Mouse (Mus musculus) ES-E14 (cell line): ENCODE measurements around the gene Cntn5. TPM values are rescaled to one million over a fixed set of nuclear protein-coding genes. Genes with fewer than 3 reads are reported as not detected.

Experiments used
- DNase-seq: peaks from one replicate; pipeline ENCODE4 v3.0.0-alpha.2; 2013; ENCODE audit warnings: low read depth, low spot score
- H3K27ac ChIP-seq: 2 replicates; pipeline ENCODE4 v1.5.1; 2012; ENCODE audit warnings: low read depth, mild to moderate bottlenecking, low read length, moderate library complexity, mixed read lengths; ENCODE audit not compliant: poor library complexity, insufficient read depth, severe bottlenecking
- H3K36me3 ChIP-seq: 2 replicates; pipeline ENCODE4 v1.6.1; 2012; ENCODE audit warnings: mild to moderate bottlenecking, low read length, moderate library complexity, mixed read lengths; ENCODE audit not compliant: control insufficient read depth, poor library complexity, insufficient read depth, severe bottlenecking
- H3K4me1 ChIP-seq, 2 experiments: fragments of 150-350 bp in 1 of 2; sonication (generic) in 1 of 2; 2 replicates each; pipeline ENCODE4 v1.6.1; 2012; ENCODE audit warnings: low read length in 2 of 2, mild to moderate bottlenecking in 1 of 2, mixed read lengths in 1 of 2; ENCODE audit not compliant: control insufficient read depth in 2 of 2, insufficient read depth in 2 of 2, poor library complexity in 1 of 2
- H3K4me3 ChIP-seq, 2 experiments: fragments of 150-350 bp in 1 of 2; sonication (generic) in 1 of 2; 2 replicates each; pipeline ENCODE4 v1.5.1; 2012; ENCODE audit warnings: low read length in 2 of 2, low read depth in 1 of 2, mild to moderate bottlenecking in 1 of 2, mixed read lengths in 1 of 2; ENCODE audit not compliant: insufficient read depth in 1 of 2, poor library complexity in 1 of 2, severe bottlenecking in 1 of 2
- H3K9ac ChIP-seq: 2 replicates; pipeline ENCODE4 v1.6.1; 2012; ENCODE audit warnings: low read depth, mild to moderate bottlenecking, low read length, mixed read lengths; ENCODE audit not compliant: poor library complexity, insufficient read depth, severe bottlenecking
- H3K9me3 ChIP-seq: fragments of 150-350 bp; sonication (generic); 2 replicates; pipeline ENCODE4 v1.6.1; 2012; ENCODE audit warnings: low read depth, mild to moderate bottlenecking, low read length; ENCODE audit not compliant: control insufficient read depth, insufficient read depth
- CHD2 ChIP-seq: IDR thresholded peaks from 2 replicates; pipeline ENCODE4 v1.6.1; 2014; ENCODE audit warnings: mild to moderate bottlenecking, low read depth, low read length, inconsistent platforms
- HCFC1 ChIP-seq: IDR thresholded peaks from 2 replicates; pipeline ENCODE4 v1.6.1; 2012; ENCODE audit warnings: low read length, inconsistent platforms, borderline replicate concordance; ENCODE audit not compliant: insufficient read depth
- MAFK ChIP-seq: IDR thresholded peaks from 2 replicates; pipeline ENCODE4 v1.6.1; 2014; ENCODE audit warnings: mild to moderate bottlenecking, low read depth, low read length, inconsistent platforms; ENCODE audit not compliant: insufficient read depth
- ZC3H11A ChIP-seq: IDR thresholded peaks from 2 replicates; pipeline ENCODE4 v1.6.1; 2012; ENCODE audit warnings: low read depth, mild to moderate bottlenecking, inconsistent platforms, low read length, borderline replicate concordance
- ZNF384 ChIP-seq: IDR thresholded peaks from 2 replicates; pipeline ENCODE4 v1.6.1; 2012; ENCODE audit warnings: low read depth, low read length, inconsistent platforms
- in situ Hi-C, 2 experiments: fragments of 600-800 bp; cut with MboI; formaldehyde crosslinking; loops; one replicate each; pipeline ENCODE4 v1.15.1; 2025; ENCODE audit warnings: low sequenced_read_pairs in 2 of 2, inconsistent platforms in 1 of 2; ENCODE audit not compliant: unreplicated experiment in 2 of 2
- total RNA-seq: library from RNA; depleted of rRNA; stranded (reverse); fragments of 300-350 nt; gene quantifications from 2 replicates; pipeline ENCODE4 v1.2.3, GENCODE M21; 2012

Cntn5 gene
- total RNA-seq, 1 experiment: not detected

GRCm38 (mm10) chr9:9886210-9886609 lies 1018.4 kb downstream of the Cntn5 start:
- Histone ChIP-seq H3K36me3 (no peaks in the 10 kb centered on the region), H3K9ac (no peak overlapping the region), H3K4me3 (no peak overlapping the region), H3K9me3 (no peaks in the 10 kb centered on the region), H3K4me1 (no peaks in the 10 kb centered on the region), H3K27ac (no peak overlapping the region)
- TF ChIP-seq HCFC1: no peak
- no peak for TF ChIP-seq ZC3H11A
- TF ChIP-seq MAFK: no peak
- no peak for TF ChIP-seq ZNF384
- TF ChIP-seq CHD2: no peak
- in situ Hi-C loops: no loop called here
- no peak for DNase-seq

- Histone ChIP-seq H3K9me3 (no peaks in the 10 kb centered on the region), H3K9ac (no peak overlapping the region), H3K4me1 (no peaks in the 10 kb centered on the region), H3K4me3 (no peak overlapping the region), H3K27ac (no peak overlapping the region), H3K36me3 (no peaks in the 10 kb centered on the region)
- no peak for TF ChIP-seq ZC3H11A
- TF ChIP-seq MAFK: no peak
- no peak for TF ChIP-seq CHD2
- no peak for TF ChIP-seq HCFC1
- no peak for TF ChIP-seq ZNF384
- in situ Hi-C loops: no loop called here
- DNase-seq: no peak
Observed at GRCm38 (mm10) chr9:9882779-9883383, 1021.7 kb downstream of the Cntn5 start.

GRCm38 (mm10) chr9:9872112-9873035 lies 1032.2 kb downstream of the Cntn5 start:
- H3K4me1 ChIP-seq: no peaks in the 10 kb centered on the region
- H3K27ac ChIP-seq: no peak overlapping the region
- DNase-seq: no peak
- H3K4me3 ChIP-seq: no peak overlapping the region
- in situ Hi-C loops: no loop called here
- TF ChIP-seq ZC3H11A: no peak
- no peak for TF ChIP-seq HCFC1
- no peak for TF ChIP-seq CHD2
- TF ChIP-seq ZNF384: no peak
- no peak overlapping the region for H3K9ac ChIP-seq
- H3K36me3 ChIP-seq: no peaks in the 10 kb centered on the region
- H3K9me3 ChIP-seq: no peaks in the 10 kb centered on the region

- Histone ChIP-seq H3K9me3 (no peaks in the 10 kb centered on the region), H3K4me3 (no peak overlapping the region), H3K9ac (no peak overlapping the region), H3K36me3 (no peaks in the 10 kb centered on the region), H3K4me1 (no peaks in the 10 kb centered on the region), H3K27ac (no peak overlapping the region)
- in situ Hi-C loops: no loop called here
- TF ChIP-seq ZC3H11A (no peak), CHD2 (no peak), ZNF384 (no peak), HCFC1 (no peak), MAFK (no peak)
- DNase-seq: no peak
Observed at GRCm38 (mm10) chr9:9860631-9861030, 1043.9 kb downstream of the Cntn5 start.
